Mouse (Mus musculus) thymus, postnatal 4 days (tissue): Measurements from ENCODE around the gene Cd68.
A peak's percentile ranks its signal among the peaks of the same experiment; 100 is the strongest.

Experiments used
- DNase-seq: peaks from one replicate; pipeline ENCODE4 v3.0.0; 2021

The Cd68 gene

GRCm38 (mm10) chr11:69693421-69693965 is 27.5 kb upstream of the Cd68 start:
- DNase-seq: no peak

GRCm38 (mm10) chr11:69692863-69693262 is 26.9 kb upstream of the Cd68 start:
- DNase-seq: no peak

GRCm38 (mm10) chr11:69692196-69692811 is 26.4 kb upstream of the Cd68 start:
- DNase-seq: no peak

GRCm38 (mm10) chr11:69689891-69690290 is 23.9 kb upstream of the Cd68 start:
- no peak for DNase-seq

GRCm38 (mm10) chr11:69687061-69687460 is 21.1 kb upstream of the Cd68 start:
- DNase-seq: no peak

- DNase-seq: no peak
Observed at GRCm38 (mm10) chr11:69686377-69686776, 20.4 kb upstream of the Cd68 start.

- DNase-seq: no peak
Observed at GRCm38 (mm10) chr11:69685526-69686148, 19.7 kb upstream of the Cd68 start, which contains the start of gene Tnfsf13. TSS of gene Tnfsf13 (minus strand) at chr11:69685784.

GRCm38 (mm10) chr11:69684936-69685335 is 19.0 kb upstream of the Cd68 start:
- DNase-seq: no peak

- DNase-seq: no peak
Observed at GRCm38 (mm10) chr11:69684128-69684745, 18.3 kb upstream of the Cd68 start.

GRCm38 (mm10) chr11:69683576-69683975 is 17.6 kb upstream of the Cd68 start:
- no peak for DNase-seq

GRCm38 (mm10) chr11:69682840-69683533 is 17.0 kb upstream of the Cd68 start:
- peak; percentile 93 for DNase-seq

GRCm38 (mm10) chr11:69682209-69682839 is 16.4 kb upstream of the Cd68 start:
- DNase-seq: peak; percentile 34

GRCm38 (mm10) chr11:69681314-69682208 is 15.6 kb upstream of the Cd68 start, which contains the start of gene Senp3:
TSS of gene Senp3 (minus strand) at chr11:69682084.
- DNase-seq: peak; percentile 98

- peak; percentile 26 for DNase-seq
Observed at GRCm38 (mm10) chr11:69680136-69680855, 14.3 kb upstream of the Cd68 start.

GRCm38 (mm10) chr11:69679144-69679543 is 13.2 kb upstream of the Cd68 start:
- no peak for DNase-seq

- DNase-seq: peak; percentile 98
Observed at GRCm38 (mm10) chr11:69672211-69672706, 6.3 kb upstream of the Cd68 start, which contains the start of gene Eif4a1. TSS of gene Eif4a1 (minus strand) at chr11:69672423.

- DNase-seq: no peak
Observed at GRCm38 (mm10) chr11:69671726-69672124, 5.8 kb upstream of the Cd68 start.

GRCm38 (mm10) chr11:69670786-69671725 is 5.1 kb upstream of the Cd68 start:
- DNase-seq: peak; percentile 99

GRCm38 (mm10) chr11:69666665-69667005 is 682 bp upstream of the Cd68 start:
- no peak for DNase-seq
